Mouse (Mus musculus): Measurements from ENCODE around the gene Polr2c. TPM values are rescaled to one million over a fixed set of nuclear protein-coding genes. Genes with fewer than 3 reads are reported as not detected.
"Not testable (repeated sequence)": the region's sequence is repeated elsewhere in the genome, so short reads cannot be mapped to it uniquely, and the experiment has no call there.

The Polr2c gene
- polyA plus RNA-seq, 1 experiment from 2014 or later: 135 TPM

DNA sequence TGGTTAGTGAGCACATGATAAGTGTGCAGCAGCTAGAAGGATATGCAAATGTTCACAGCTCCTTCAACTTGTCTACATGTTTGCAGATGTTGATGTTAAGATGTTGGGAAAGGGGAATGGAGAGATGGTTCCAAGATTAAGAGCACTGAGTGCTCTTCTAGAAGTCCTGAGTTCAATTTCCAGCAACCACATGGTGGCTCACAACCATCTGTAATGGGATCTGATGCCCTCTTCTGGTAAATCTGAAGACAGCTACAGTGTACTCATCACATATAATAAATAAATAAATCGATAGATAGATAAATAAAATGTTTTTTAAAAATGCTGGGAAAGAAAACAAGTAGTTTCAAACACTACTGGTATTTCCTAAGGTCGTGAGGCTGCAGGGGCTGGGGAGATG lies 16.1 kb upstream of the Polr2c start:
- H3K27me3 ChIP-seq: no peaks in the 10 kb centered on the region
- H3K36me3 ChIP-seq: peaks cover 32% of the 10 kb centered on the region
- no peaks in the 10 kb centered on the region for H3K9me3 ChIP-seq (replicated peaks)
- H3K4me1 ChIP-seq: peaks cover 18% of the 10 kb centered on the region
- no peak overlapping the region for H3K9ac ChIP-seq
- no peak overlapping the region for H3K4me2 ChIP-seq (replicated peaks)
- H3K4me3 ChIP-seq (replicated peaks): no peak overlapping the region
- no peak overlapping the region for H3K27ac ChIP-seq (replicated peaks)
- ATAC-seq (ENCODE audit: insufficient number of reproducible peaks, low FRiP score, low TSS enrichment, low read depth): no peak
- 54% methylated on average over 2 of the region's 2 CpGs for WGBS

GRCm38 (mm10) chr8:94850049-94850448 lies 7.2 kb upstream of the Polr2c start:
- 92% methylated on average over 5 of the region's 5 CpGs for WGBS
- H3K27ac ChIP-seq (replicated peaks): no peak overlapping the region
- ATAC-seq (ENCODE audit: insufficient number of reproducible peaks, low FRiP score, low TSS enrichment, low read depth): no peak
- no peak overlapping the region for H3K4me2 ChIP-seq (replicated peaks)
- H3K4me3 ChIP-seq (replicated peaks): no peak overlapping the region
- H3K36me3 ChIP-seq: peaks cover 83% of the 10 kb centered on the region
- no peak overlapping the region for H3K9ac ChIP-seq
- H3K4me1 ChIP-seq: no peaks in the 10 kb centered on the region
- H3K27me3 ChIP-seq: no peaks in the 10 kb centered on the region
- H3K9me3 ChIP-seq (replicated peaks): no peaks in the 10 kb centered on the region

DNA sequence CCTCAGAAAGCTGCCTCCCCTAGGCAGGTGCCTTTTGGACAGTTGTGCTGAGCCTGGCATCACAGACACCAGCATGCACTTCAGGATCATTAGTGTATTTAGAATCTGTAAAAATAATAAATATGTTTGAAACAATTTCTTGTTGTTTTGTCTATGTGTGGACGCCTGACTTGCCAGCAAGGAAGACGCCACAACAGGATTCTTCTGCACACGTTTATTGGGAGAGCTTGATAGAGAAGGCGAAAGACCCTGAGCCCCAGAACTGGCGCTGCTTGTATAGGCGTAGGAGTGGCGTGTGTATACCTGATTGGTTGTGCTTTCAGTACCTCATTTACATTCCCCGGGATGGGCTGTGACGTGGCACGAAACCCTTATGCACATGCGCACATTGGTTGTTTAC lies 2.5 kb upstream of the Polr2c start:
- not testable (repeated sequence) for H3K27ac ChIP-seq (replicated peaks); ATAC-seq (ENCODE audit: insufficient number of reproducible peaks, low FRiP score, low TSS enrichment, low read depth); H3K4me3 ChIP-seq (replicated peaks); H3K4me2 ChIP-seq (replicated peaks); H3K9me3 ChIP-seq (replicated peaks); H3K27me3 ChIP-seq; H3K9ac ChIP-seq
- H3K4me1 ChIP-seq: peaks cover 16% of the 10 kb centered on the region
- WGBS: 85% methylated on average over 11 of the region's 11 CpGs
- H3K36me3 ChIP-seq: peaks cover 49% of the 10 kb centered on the region

DNA sequence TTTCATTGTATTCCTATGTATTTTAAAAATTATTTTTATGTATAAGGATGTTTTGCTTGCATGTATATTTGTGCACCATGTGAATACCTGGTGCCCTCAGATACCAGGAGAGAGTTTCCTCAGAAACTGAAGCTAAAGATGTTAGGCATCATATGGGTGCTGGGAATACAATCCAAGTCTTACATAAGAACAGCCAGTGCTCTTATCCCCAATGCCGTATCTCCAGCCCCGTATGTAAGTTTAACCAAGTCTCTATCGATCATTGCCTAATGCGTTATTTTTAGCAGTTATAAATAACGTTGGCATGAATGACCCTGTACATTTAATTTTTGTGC lies 272 bp upstream of the Polr2c start:
- ATAC-seq (ENCODE audit: insufficient number of reproducible peaks, low FRiP score, low TSS enrichment, low read depth): no peak
- no peak overlapping the region for H3K4me2 ChIP-seq (replicated peaks)
- H3K4me3 ChIP-seq (replicated peaks): peak overlapping the region; percentile 95
- peaks cover 16% of the 10 kb centered on the region for H3K4me1 ChIP-seq
- WGBS: 28% methylated on average over 5 of the region's 5 CpGs
- peaks cover 44% of the 10 kb centered on the region for H3K36me3 ChIP-seq
- no peaks in the 10 kb centered on the region for H3K27me3 ChIP-seq
- no peak overlapping the region for H3K27ac ChIP-seq (replicated peaks)
- no peak overlapping the region for H3K9ac ChIP-seq
- no peaks in the 10 kb centered on the region for H3K9me3 ChIP-seq (replicated peaks)

GRCm38 (mm10) chr8:94861352-94861910 lies 4.2 kb downstream of the Polr2c start:
- 67% methylated on average over 8 of the region's 8 CpGs for WGBS
- no peak for ATAC-seq (ENCODE audit: insufficient number of reproducible peaks, low FRiP score, low TSS enrichment, low read depth)
- H3K9me3 ChIP-seq (replicated peaks): no peaks in the 10 kb centered on the region
- peaks cover 16% of the 10 kb centered on the region for H3K4me1 ChIP-seq
- H3K9ac ChIP-seq: no peak overlapping the region
- H3K27ac ChIP-seq (replicated peaks): no peak overlapping the region
- no peak overlapping the region for H3K4me2 ChIP-seq (replicated peaks)
- H3K4me3 ChIP-seq (replicated peaks): no peak overlapping the region
- H3K27me3 ChIP-seq: no peaks in the 10 kb centered on the region
- peaks cover 57% of the 10 kb centered on the region for H3K36me3 ChIP-seq

GRCm38 (mm10) chr8:94862487-94863220 lies 5.4 kb downstream of the Polr2c start:
- Histone ChIP-seq H3K36me3 (peaks cover 69% of the 10 kb centered on the region), H3K4me2 (replicated peaks) (no peak overlapping the region), H3K4me3 (replicated peaks) (no peak overlapping the region), H3K27ac (replicated peaks) (no peak overlapping the region), H3K27me3 (no peaks in the 10 kb centered on the region), H3K4me1 (peaks cover 16% of the 10 kb centered on the region), H3K9me3 (replicated peaks) (no peaks in the 10 kb centered on the region), H3K9ac (no peak overlapping the region)
- WGBS: 86% methylated on average over 12 of the region's 12 CpGs
- ATAC-seq (ENCODE audit: insufficient number of reproducible peaks, low FRiP score, low TSS enrichment, low read depth): no peak

DNA sequence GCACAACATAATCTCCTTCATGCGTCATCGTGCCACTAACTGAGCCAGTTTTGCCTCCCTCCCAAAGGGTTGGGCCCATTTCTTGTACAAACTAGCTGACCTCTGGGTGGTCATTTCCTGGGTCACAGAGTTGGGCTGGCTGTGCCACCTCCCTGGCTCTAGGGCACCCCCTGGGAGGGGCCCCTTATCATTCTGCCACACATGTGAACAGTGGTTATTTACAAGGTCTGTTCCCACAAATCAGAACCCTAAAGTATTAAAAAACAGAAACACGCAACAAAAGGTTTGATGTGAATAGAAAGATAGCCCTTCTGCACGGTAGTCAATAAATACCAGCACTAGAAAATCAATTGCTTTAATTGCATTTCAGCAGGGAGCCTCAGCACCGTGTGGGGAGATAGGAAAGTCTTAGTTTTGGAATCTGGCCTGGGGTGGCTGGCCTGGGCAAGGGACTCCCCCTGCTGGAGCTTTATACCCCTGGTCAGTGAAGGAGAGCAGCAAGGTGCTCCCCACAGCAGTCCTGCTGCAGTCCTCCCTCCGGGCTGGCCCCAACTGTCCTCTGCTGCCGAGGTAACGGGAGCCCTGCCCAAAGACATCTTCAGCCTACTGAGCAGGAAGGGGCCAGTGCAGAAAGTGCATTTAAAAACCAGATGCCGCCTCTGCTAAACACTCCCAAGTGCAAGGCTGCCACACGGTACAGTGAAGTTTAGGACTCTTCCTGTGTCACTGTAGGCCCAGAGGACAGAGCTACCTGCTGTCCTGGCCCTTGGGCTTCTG lies 6.8 kb downstream of the Polr2c start:
- Histone ChIP-seq H3K9me3 (replicated peaks) (no peaks in the 10 kb centered on the region), H3K36me3 (peaks cover 70% of the 10 kb centered on the region), H3K9ac (no peak overlapping the region), H3K4me1 (peaks cover 11% of the 10 kb centered on the region), H3K4me2 (replicated peaks) (no peak overlapping the region), H3K27me3 (no peaks in the 10 kb centered on the region), H3K4me3 (replicated peaks) (no peak overlapping the region), H3K27ac (replicated peaks) (no peak overlapping the region)
- no peak for ATAC-seq (ENCODE audit: insufficient number of reproducible peaks, low FRiP score, low TSS enrichment, low read depth)
- WGBS: 75% methylated on average over 10 of the region's 10 CpGs

GRCm38 (mm10) chr8:94865292-94865691 lies 8.0 kb downstream of the Polr2c start:
- WGBS: 70% methylated on average over 10 of the region's 10 CpGs
- H3K4me2 ChIP-seq (replicated peaks): no peak overlapping the region
- no peaks in the 10 kb centered on the region for H3K27me3 ChIP-seq
- H3K4me3 ChIP-seq (replicated peaks): no peak overlapping the region
- peaks cover 19% of the 10 kb centered on the region for H3K4me1 ChIP-seq
- ATAC-seq (ENCODE audit: insufficient number of reproducible peaks, low FRiP score, low TSS enrichment, low read depth): no peak
- H3K9ac ChIP-seq: no peak overlapping the region
- H3K27ac ChIP-seq (replicated peaks): no peak overlapping the region
- peaks cover 67% of the 10 kb centered on the region for H3K36me3 ChIP-seq
- H3K9me3 ChIP-seq (replicated peaks): no peaks in the 10 kb centered on the region

- 84% methylated on average over 9 of the region's 9 CpGs for WGBS
- H3K4me2 ChIP-seq (replicated peaks): no peak overlapping the region
- no peaks in the 10 kb centered on the region for H3K9me3 ChIP-seq (replicated peaks)
- H3K36me3 ChIP-seq: peaks cover 55% of the 10 kb centered on the region
- no peak overlapping the region for H3K27ac ChIP-seq (replicated peaks)
- no peak overlapping the region for H3K9ac ChIP-seq
- ATAC-seq (ENCODE audit: insufficient number of reproducible peaks, low FRiP score, low TSS enrichment, low read depth): no peak
- no peak overlapping the region for H3K4me3 ChIP-seq (replicated peaks)
- no peaks in the 10 kb centered on the region for H3K27me3 ChIP-seq
- H3K4me1 ChIP-seq: peaks cover 35% of the 10 kb centered on the region
Observed at GRCm38 (mm10) chr8:94866921-94867320, 9.7 kb downstream of the Polr2c start.

DNA sequence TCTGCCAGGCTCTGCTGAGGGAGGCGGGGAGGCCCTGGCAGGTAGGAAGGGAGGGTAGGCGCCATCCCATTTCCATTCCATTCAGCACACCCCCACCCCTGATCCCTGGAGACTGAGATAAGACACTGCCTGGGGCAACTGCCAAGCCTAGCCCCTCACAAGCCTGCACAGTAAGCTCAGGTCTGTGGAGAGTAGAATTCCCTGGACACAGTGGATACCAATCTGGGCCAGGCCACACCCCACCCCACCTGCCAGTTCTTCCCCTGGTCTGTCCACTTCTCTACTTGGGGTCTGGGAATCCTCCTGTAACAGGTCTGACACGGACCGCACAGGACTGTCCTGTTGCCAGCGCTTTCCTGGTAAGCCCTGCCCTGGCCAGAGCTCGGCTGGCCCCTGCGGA lies 11.9 kb downstream of the Polr2c start:
- H3K27me3 ChIP-seq: no peaks in the 10 kb centered on the region
- no peak overlapping the region for H3K27ac ChIP-seq (replicated peaks)

DNA sequence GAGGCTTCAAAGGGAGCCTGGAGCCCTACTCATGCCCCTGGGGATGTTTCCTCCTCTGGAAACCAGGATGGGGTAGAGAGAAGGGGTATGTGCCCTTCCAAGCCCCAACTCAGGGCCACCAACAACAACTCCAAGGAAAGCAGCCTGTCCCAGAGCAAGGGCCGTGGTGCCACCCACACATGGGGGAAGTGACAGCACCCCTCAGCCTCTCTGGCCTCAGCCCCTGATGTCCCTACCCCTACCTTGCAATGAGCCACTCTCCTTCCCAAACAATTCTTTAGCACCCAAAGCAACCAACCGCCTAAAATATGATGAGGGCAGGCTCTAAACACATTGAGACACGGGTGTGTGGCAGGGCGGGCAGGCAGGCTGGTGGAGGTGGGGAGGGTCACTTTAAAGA lies 12.8 kb downstream of the Polr2c start:
- Histone ChIP-seq H3K27me3 (no peaks in the 10 kb centered on the region), H3K36me3 (peaks cover 27% of the 10 kb centered on the region), H3K27ac (replicated peaks) (no peak overlapping the region), H3K4me2 (replicated peaks) (peak overlapping the region; percentile 88), H3K4me1 (peaks cover 57% of the 10 kb centered on the region), H3K9me3 (replicated peaks) (no peaks in the 10 kb centered on the region), H3K9ac (peak overlapping the region; percentile 24; the same call in 1 of the 2 replicates), H3K4me3 (replicated peaks) (peak overlapping the region; percentile 50)
- no peak for ATAC-seq (ENCODE audit: insufficient number of reproducible peaks, low FRiP score, low TSS enrichment, low read depth)
- WGBS: 28% methylated on average over 4 of the region's 4 CpGs

More for the DNA sequence above, 11.9 kb downstream of the Polr2c start:
- H3K9ac ChIP-seq: no peak overlapping the region
- 54% methylated on average over 7 of the region's 7 CpGs for WGBS
- H3K9me3 ChIP-seq (replicated peaks): no peaks in the 10 kb centered on the region
- ATAC-seq (ENCODE audit: insufficient number of reproducible peaks, low FRiP score, low TSS enrichment, low read depth): no peak
- no peak overlapping the region for H3K4me2 ChIP-seq (replicated peaks)
- H3K36me3 ChIP-seq: peaks cover 36% of the 10 kb centered on the region
- peaks cover 49% of the 10 kb centered on the region for H3K4me1 ChIP-seq
- no peak overlapping the region for H3K4me3 ChIP-seq (replicated peaks)
